Mouse (Mus musculus) heart, postnatal 0 days (tissue): ENCODE results near the gene Hivep2. TPM values are rescaled to one million over a fixed set of nuclear protein-coding genes. Genes with fewer than 3 reads are reported as not detected.

Experiments
- ATAC-seq: fragments of 200-750 bp; cut with Nextera tagmentation; 2 replicates; pipeline ENCODE4 v1.8.0; 2017; ENCODE audit warnings: low read depth, moderate number of reproducible peaks, moderate library complexity; ENCODE audit not compliant: insufficient read depth
- DNase-seq: peaks from one replicate; pipeline ENCODE4 v3.0.0-alpha.2; 2016; ENCODE audit warnings: low spot score
- H3K27ac ChIP-seq: fragments of 300-500 bp; sonication (generic); 2 replicates; pipeline ENCODE4 v1.5.1; 2014; ENCODE audit warnings: low read depth, mild to moderate bottlenecking
- H3K27me3 ChIP-seq: fragments of 300-500 bp; sonication (generic); 2 replicates; pipeline ENCODE4 v1.6.1; 2014; ENCODE audit warnings: low read length, mixed read lengths; ENCODE audit not compliant: control insufficient read depth, insufficient read depth
- H3K36me3 ChIP-seq: fragments of 300-500 bp; sonication (generic); replicated peaks from 2 replicates; pipeline ENCODE4 v1.6.1; 2014; ENCODE audit warnings: low read length, mixed read lengths; ENCODE audit not compliant: control insufficient read depth, insufficient read depth
- H3K4me1 ChIP-seq: fragments of 300-500 bp; sonication (generic); 2 replicates; pipeline ENCODE4 v1.6.1; 2014; ENCODE audit warnings: antibody characterized with exemption; ENCODE audit not compliant: control insufficient read depth, insufficient read depth
- H3K4me2 ChIP-seq: fragments of 300-500 bp; sonication (generic); 2 replicates; pipeline ENCODE4 v1.6.1; 2014; ENCODE audit warnings: low read depth, mild to moderate bottlenecking, low read length, moderate library complexity
- H3K4me3 ChIP-seq: fragments of 300-500 bp; sonication (generic); 2 replicates; pipeline ENCODE4 v1.5.1; 2014; ENCODE audit warnings: low read depth, low read length
- H3K9ac ChIP-seq: fragments of 300-500 bp; sonication (generic); replicated peaks from 2 replicates; pipeline ENCODE4 v1.6.1; 2014; ENCODE audit warnings: low read depth, low read length, mixed read lengths
- H3K9me3 ChIP-seq: fragments of 300-500 bp; sonication (generic); replicated peaks from 2 replicates; pipeline ENCODE4 v1.6.1; 2016; ENCODE audit warnings: low read length; ENCODE audit not compliant: control insufficient read depth
- CTCF ChIP-seq: IDR thresholded peaks from 2 replicates; pipeline ENCODE4 v1.5.1; 2016; ENCODE audit warnings: antibody characterized with exemption, control low read depth, low read depth
- EP300 ChIP-seq: IDR thresholded peaks from 2 replicates; pipeline ENCODE4 v1.6.1; 2016; ENCODE audit warnings: antibody characterized with exemption, low read depth
- whole genome bisulfite sequencing: fragments of 180-500 bp; shearing (Covaris S2); extraction: QIAGEN DNeasy Blood & Tissue Kit; methylation state at CpG from one replicate; pipeline ENCODE4 v1.1.7; 2014; 5-methylcytosine and 5-hydroxymethylcytosine counted together
- polyA plus RNA-seq: library from polyadenylated mRNA; unstranded; fragments of >200 nt; fragmentation: Nextera tagmentation; extraction: Ambion mirVana; gene quantifications from 2 replicates; pipeline ENCODE4 v1.2.1, GENCODE M21; 2015
- total RNA-seq: library from RNA; depleted of rRNA; stranded (reverse); fragments of >200 nt; gene quantifications from 2 replicates; pipeline ENCODE4 v1.2.3, GENCODE M21; 2014; ENCODE audit warnings: low replicate concordance

Hivep2 gene
- total and polyA plus RNA-seq, 2 experiments from 2014 or later = 3.7 to 11.6 TPM

DNA sequence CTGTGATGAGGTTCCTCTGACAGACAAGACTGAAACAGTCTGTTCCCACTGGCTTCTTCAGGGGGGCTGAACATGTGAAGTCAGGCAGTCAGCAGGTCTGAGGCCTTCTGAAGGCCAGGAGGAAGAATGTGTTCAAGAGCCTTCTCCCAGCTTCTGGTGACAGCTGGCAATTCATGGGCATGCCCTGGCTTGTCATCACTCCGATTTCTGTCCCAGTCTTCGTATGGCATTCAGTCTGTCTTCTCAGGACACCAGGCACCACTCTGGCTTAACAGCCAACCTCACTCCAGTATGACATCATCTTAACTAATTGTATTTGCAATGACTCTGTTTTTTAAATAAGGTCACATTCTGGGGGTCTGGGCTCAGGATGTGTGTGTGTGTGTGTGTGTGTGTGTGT lies 25.0 kb downstream of the Hivep2 start:
- no peaks in the 10 kb centered on the region for H3K27me3 ChIP-seq
- no peaks in the 10 kb centered on the region for H3K9me3 ChIP-seq
- H3K27ac ChIP-seq = no peak overlapping the region
- no peak overlapping the region for H3K4me3 ChIP-seq
- DNase-seq = peak; percentile 25
- 27% methylated on average over 2 of the region's 2 CpGs for WGBS
- no peaks in the 10 kb centered on the region for H3K4me1 ChIP-seq
- ATAC-seq = peak; percentile 70
- no peaks in the 10 kb centered on the region for H3K36me3 ChIP-seq
- no peak for TF ChIP-seq EP300
- TF ChIP-seq CTCF = no peak
- H3K9ac ChIP-seq = no peak overlapping the region
- H3K4me2 ChIP-seq = no peak overlapping the region

DNA sequence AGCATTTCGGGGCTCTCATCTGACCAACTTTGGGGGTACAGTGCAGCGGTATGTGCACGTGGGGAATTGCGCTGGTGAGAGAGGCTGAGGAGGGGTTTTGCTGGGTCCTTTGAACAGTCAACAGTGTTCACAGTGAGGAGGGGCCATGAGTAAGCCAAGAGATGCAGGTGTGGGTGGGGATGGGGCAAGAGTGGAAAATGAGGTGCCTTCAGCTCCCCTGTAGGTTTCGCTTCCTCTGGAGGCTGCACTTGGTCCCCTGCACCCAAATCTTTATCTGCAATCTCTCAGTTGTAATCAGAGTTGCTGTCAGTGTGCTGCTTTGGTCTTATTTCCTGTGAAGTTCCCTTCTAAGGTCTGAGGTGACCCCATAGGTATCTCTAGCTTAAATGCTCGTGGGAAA lies 27.5 kb downstream of the Hivep2 start:
- Histone ChIP-seq H3K9me3 (no peaks in the 10 kb centered on the region), H3K36me3 (no peaks in the 10 kb centered on the region), H3K27me3 (no peaks in the 10 kb centered on the region), H3K9ac (no peak overlapping the region), H3K27ac (no peak overlapping the region), H3K4me2 (no peak overlapping the region), H3K4me3 (no peak overlapping the region), H3K4me1 (no peaks in the 10 kb centered on the region)
- ATAC-seq (no peak), DNase-seq (no peak)
- TF ChIP-seq EP300 (no peak), CTCF (no peak)
- 86% methylated on average over 6 of the region's 6 CpGs for WGBS

GRCm38 (mm10) chr10:13997336-13997735 lies 31.5 kb downstream of the Hivep2 start:
- ATAC-seq (no peak), DNase-seq (no peak)
- no peaks in the 10 kb centered on the region for H3K27me3 ChIP-seq
- H3K9me3 ChIP-seq = no peaks in the 10 kb centered on the region
- no peak overlapping the region for H3K27ac ChIP-seq
- H3K9ac ChIP-seq = no peak overlapping the region
- WGBS = 82% methylated on average over 4 of the region's 4 CpGs
- H3K4me1 ChIP-seq = no peaks in the 10 kb centered on the region
- no peaks in the 10 kb centered on the region for H3K36me3 ChIP-seq
- H3K4me3 ChIP-seq = no peak overlapping the region
- no peak overlapping the region for H3K4me2 ChIP-seq
- TF ChIP-seq CTCF (no peak), EP300 (no peak)

DNA sequence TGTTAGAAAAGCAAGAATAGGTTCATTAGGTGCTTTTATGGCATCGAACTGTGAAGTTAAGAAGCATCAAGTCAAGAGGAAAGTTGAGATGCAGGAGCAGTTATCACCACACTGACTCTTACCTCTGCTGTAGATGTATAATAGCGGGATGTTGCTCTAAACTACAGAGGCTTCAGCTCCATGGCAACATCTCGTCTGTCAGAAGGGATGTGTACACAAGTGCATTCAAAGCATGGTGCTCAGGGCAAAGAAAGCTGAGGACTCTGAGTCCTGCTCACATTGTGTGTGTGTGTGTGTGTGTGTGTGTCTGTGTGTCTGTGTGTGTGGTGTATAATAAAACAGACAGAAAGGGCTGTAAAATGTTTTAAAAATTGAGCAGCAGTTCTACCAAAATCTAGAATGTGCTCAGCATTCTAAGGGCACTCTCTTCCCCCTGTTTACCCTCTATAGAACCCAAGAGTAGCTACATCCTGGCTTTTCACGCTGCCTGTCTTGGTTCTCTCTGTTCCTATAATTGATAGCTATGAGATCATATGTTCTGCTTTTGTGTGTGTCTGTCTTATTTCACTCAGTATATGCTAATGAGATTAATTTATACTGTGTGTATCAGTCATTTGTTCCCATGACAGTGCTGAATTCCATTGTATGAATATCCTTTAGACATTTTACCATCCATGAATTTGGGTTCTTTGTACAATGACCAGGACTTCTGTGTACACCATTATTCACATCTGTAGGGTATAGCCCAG lies 39.1 kb downstream of the Hivep2 start:
- no peaks in the 10 kb centered on the region for H3K27me3 ChIP-seq
- ATAC-seq = no peak

DNA sequence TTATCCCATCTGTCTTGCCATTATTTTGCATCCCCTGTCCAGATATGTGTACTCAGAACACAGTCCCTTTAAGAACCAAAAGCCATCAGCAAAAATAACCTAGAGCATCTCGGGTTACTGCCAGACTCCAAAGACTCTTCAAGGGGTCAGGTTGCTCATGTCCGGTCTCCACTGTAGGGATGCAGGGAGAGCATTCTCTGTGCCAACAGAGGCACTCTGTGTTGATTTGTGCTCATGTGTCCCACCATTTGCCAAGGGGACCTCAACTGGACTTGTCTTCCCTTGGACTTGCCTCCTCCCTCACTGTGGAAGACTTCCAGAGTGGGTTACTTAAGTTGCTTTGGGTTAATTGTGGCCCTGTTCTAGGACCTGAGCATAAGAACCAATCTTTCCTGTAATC lies 43.8 kb downstream of the Hivep2 start:
- H3K4me3 ChIP-seq = no peak overlapping the region
- H3K9me3 ChIP-seq = no peaks in the 10 kb centered on the region
- H3K27me3 ChIP-seq = no peaks in the 10 kb centered on the region
- 78% methylated on average over 2 of the region's 2 CpGs for WGBS
- ATAC-seq (no peak), DNase-seq (no peak)
- no peak overlapping the region for H3K9ac ChIP-seq
- no peaks in the 10 kb centered on the region for H3K4me1 ChIP-seq
- TF ChIP-seq EP300 (no peak), CTCF (no peak)
- H3K36me3 ChIP-seq = no peaks in the 10 kb centered on the region
- H3K4me2 ChIP-seq = no peak overlapping the region
- no peak overlapping the region for H3K27ac ChIP-seq

More for the DNA sequence above, 39.1 kb downstream of the Hivep2 start:
- H3K27ac ChIP-seq = no peak overlapping the region
- DNase-seq = no peak
- H3K4me2 ChIP-seq = no peak overlapping the region
- H3K4me3 ChIP-seq = no peak overlapping the region
- H3K9ac ChIP-seq = no peak overlapping the region
- 75% methylated on average over 4 of the region's 4 CpGs for WGBS
- TF ChIP-seq EP300 (no peak), CTCF (no peak)
- H3K4me1 ChIP-seq = no peaks in the 10 kb centered on the region
- H3K36me3 ChIP-seq = no peaks in the 10 kb centered on the region
- no peaks in the 10 kb centered on the region for H3K9me3 ChIP-seq
